Mouse (Mus musculus): ENCODE data around the gene Anxa2. TPM values are rescaled to one million over a fixed set of nuclear protein-coding genes. Genes with fewer than 3 reads are reported as not detected.

The Anxa2 gene
- polyA plus RNA-seq (2012; rRNA removed) = 18.0 and 23.7 TPM in 2 replicates

DNA sequence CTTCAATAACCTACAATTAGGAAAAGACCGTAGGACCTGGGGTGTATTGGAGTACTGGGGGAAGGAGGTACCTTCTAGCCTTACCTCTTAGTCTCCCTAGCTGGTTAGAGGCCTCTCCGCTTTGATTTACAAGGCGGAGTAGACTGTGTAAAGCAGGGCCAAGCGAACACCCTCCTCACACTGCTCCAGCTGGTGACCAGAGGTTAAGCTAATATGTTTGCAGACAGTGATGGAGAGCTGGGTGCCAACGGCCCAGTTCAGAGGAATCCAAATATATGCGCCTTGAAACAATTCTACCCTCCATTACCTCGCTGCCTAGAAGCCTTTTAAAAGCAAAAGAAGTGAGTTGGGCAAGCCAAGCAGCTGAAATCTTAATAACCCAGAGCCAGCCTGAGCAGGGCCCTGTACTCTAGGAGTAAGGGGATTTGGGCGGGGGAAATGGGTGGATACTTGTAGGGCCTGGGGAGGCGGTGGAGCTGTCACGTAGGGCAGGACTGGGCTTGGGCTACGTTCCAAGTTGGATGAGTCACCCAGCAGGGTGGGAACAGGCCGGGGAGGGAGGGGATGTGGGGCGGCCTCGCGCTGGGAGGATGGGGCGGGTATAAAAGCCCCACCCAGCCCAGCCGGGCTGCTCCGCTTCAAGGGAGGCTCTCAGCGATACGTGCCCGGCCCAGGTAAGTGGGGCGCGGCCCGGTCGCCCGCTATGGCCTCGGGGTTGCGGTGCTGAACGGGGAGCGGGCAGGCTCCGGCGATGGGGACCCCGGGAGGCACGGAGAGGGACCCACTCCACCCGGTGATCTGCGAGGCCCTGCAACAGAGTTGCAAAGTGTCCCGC lies at the start of gene Anxa2:
TSS of gene Anxa2 (plus strand) at position 555 of the 835 bp plus-strand sequence.
- no peaks in the 10 kb centered on the region for H3K4me1 ChIP-seq (ENCODE audit: control insufficient read depth, insufficient read depth, low read length)
- no peak for TF ChIP-seq POLR2A (IDR thresholded peaks at IDR 0.05; ENCODE audit: extremely low read depth, insufficient read depth, low read length)
- no peak for TF ChIP-seq CTCF (IDR thresholded peaks at IDR 0.05; ENCODE audit: extremely low read depth, insufficient read depth, low read length)
- no peak within 1 kb of the TSS for H3K27ac ChIP-seq (ENCODE audit: insufficient read depth, low read length)
- peak within 1 kb of the TSS; percentile 26 for H3K4me3 ChIP-seq (ENCODE audit: insufficient read depth, low read length)

DNA sequence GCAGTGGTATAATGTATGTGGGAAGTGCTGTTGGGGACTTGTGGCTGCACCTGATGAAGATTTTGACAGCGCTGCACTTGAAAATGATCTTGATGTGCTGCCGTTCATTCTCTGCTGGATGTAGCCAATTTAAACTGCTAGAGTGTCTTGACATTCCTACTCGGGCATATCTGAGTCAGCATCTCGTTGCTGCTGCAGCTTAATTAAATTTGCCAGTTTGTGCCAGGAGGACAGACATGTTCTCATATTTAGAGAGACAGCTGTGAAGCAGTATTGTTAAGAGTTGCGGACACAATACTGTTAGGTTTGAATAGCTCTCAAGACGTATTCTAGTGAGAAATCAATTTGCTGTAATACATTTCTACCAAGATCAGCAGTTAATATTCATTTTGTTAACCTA lies 48.7 kb upstream of the Anxa2 start:
- Histone ChIP-seq H3K4me1 (ENCODE audit: control insufficient read depth, insufficient read depth, low read length) (no peaks in the 10 kb centered on the region), H3K4me3 (ENCODE audit: insufficient read depth, low read length) (no peak overlapping the region), H3K27ac (ENCODE audit: insufficient read depth, low read length) (no peak overlapping the region)
- TF ChIP-seq CTCF (IDR thresholded peaks at IDR 0.05; ENCODE audit: extremely low read depth, insufficient read depth, low read length) (no peak), POLR2A (IDR thresholded peaks at IDR 0.05; ENCODE audit: extremely low read depth, insufficient read depth, low read length) (no peak)

DNA sequence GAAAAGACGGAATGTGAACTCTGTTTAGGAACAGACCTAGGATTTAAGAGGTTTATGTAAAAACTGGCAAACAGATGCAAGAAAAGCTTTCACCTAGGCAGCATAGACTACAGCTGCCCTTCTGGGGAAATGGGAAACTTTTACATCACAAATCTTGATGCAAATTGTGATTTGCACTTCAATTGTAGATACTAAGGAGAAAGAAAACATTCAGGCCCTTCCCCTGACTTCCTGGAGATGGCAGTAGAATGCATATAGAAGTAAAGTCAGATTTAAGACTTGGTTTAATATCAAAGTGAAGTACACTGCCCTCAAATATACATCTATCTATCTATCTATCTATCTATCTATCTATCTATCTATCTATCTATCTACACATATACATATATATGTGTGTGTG lies 33.9 kb upstream of the Anxa2 start:
- TF ChIP-seq CTCF (IDR thresholded peaks at IDR 0.05; ENCODE audit: extremely low read depth, insufficient read depth, low read length) (no peak), POLR2A (IDR thresholded peaks at IDR 0.05; ENCODE audit: extremely low read depth, insufficient read depth, low read length) (no peak)
- H3K4me3 ChIP-seq (ENCODE audit: insufficient read depth, low read length) = no peak overlapping the region
- no peaks in the 10 kb centered on the region for H3K4me1 ChIP-seq (ENCODE audit: control insufficient read depth, insufficient read depth, low read length)
- H3K27ac ChIP-seq (ENCODE audit: insufficient read depth, low read length) = no peak overlapping the region

DNA sequence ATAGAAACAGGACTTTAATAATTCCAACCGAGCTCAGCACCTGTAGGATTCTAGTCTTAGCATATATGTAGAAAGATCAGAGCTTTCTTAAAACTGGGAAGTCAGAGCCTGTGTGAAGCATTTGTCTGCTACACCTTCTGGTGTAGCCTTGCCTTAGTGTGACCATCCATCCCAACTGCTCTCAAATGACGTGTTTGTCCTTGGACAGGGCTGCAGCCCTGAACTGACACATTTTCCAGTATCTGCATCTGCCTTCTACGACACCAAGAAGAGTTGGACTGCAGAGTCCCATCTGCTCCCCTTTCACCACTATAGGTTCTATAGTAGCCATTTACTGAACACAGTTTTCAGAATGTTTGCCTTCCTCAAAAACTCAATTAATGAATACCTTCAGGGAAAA lies 22.9 kb upstream of the Anxa2 start:
- Histone ChIP-seq H3K27ac (ENCODE audit: insufficient read depth, low read length) (no peak overlapping the region), H3K4me1 (ENCODE audit: control insufficient read depth, insufficient read depth, low read length) (peaks cover 4% of the 10 kb centered on the region; the same call in 1 of the 2 replicates), H3K4me3 (ENCODE audit: insufficient read depth, low read length) (no peak overlapping the region)
- no peak for TF ChIP-seq CTCF (IDR thresholded peaks at IDR 0.05; ENCODE audit: extremely low read depth, insufficient read depth, low read length)
- no peak for TF ChIP-seq POLR2A (IDR thresholded peaks at IDR 0.05; ENCODE audit: extremely low read depth, insufficient read depth, low read length)

DNA sequence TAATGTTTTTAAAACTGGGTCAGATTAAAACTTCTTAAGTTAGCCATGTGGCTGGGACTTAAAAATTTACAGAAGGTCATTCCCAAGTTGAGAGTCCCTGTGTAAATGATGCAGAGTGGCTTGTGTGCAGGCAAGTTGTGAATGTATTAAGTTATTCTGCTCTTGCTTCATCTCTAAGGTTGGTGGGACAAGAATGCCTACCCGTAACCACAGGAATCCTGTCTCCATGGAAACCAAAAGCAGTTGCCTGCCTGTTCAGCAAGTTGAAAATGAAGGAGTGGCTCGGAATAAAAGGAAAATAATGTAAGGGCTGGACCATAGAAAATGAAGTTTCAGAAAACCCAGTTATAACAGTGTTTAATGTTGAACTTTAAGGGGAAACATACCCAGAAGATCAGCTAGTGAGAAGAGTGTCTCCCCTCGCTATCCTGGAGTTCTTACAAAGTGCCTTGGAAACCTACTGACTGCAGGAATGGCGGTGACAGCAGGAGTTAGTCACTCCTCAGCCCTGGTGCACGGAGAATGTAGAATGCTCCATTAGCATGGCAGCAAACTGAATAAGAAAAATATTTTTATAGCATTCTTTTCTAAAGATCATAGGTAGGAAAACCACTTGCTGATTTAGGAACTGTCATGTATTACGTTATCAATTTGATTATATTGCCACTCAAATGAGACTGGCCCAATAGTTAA lies 21.4 kb upstream of the Anxa2 start:
- TF ChIP-seq POLR2A (IDR thresholded peaks at IDR 0.05; ENCODE audit: extremely low read depth, insufficient read depth, low read length) (no peak), CTCF (IDR thresholded peaks at IDR 0.05; ENCODE audit: extremely low read depth, insufficient read depth, low read length) (no peak)
- peaks cover 4% of the 10 kb centered on the region; the same call in 1 of the 2 replicates for H3K4me1 ChIP-seq (ENCODE audit: control insufficient read depth, insufficient read depth, low read length)
- no peak overlapping the region for H3K4me3 ChIP-seq (ENCODE audit: insufficient read depth, low read length)
- H3K27ac ChIP-seq (ENCODE audit: insufficient read depth, low read length) = no peak overlapping the region

DNA sequence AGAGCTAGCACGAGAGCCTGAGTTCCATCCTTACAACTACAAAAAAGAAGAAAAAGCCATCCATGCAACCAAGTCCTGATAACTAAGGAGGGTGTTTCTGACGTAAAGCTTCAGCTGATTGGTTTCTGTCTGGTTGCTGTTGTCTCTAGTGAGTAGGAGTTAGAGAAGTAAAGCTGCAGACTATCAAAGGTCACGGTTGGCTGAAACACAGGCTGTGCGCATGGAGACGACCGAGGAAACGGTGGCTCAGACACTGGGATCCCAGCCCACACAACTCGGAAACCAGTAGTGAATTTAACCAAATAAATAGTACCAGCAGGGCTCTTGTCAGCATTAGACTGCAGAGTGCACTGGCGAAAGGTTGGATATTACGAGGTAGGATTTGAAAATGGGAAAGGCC lies 18.2 kb upstream of the Anxa2 start:
- TF ChIP-seq POLR2A (IDR thresholded peaks at IDR 0.05; ENCODE audit: extremely low read depth, insufficient read depth, low read length) (no peak), CTCF (IDR thresholded peaks at IDR 0.05; ENCODE audit: extremely low read depth, insufficient read depth, low read length) (no peak)
- Histone ChIP-seq H3K27ac (ENCODE audit: insufficient read depth, low read length) (no peak overlapping the region), H3K4me1 (ENCODE audit: control insufficient read depth, insufficient read depth, low read length) (peaks cover 4% of the 10 kb centered on the region; the same call in 1 of the 2 replicates), H3K4me3 (ENCODE audit: insufficient read depth, low read length) (no peak overlapping the region)

DNA sequence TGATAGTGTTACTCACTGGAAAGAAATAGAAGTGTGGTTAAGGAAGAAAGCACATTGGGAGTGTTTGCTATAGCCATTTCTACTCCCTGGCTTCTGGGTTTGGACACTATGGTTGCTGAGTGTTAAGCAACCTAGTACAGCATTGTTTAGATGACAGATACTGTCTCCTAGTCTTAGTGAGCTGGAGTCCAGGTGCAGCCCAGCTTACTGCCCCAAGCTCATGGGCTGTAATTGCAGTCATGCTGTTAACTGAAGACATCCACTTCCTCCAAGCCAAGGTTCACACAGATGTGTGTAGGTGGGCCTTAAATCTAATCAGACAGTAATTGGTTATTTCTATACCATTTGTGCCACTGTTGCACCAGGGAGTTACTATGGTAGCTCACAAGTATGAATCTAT lies 17.8 kb upstream of the Anxa2 start:
- no peak overlapping the region for H3K27ac ChIP-seq (ENCODE audit: insufficient read depth, low read length)
- no peak overlapping the region for H3K4me3 ChIP-seq (ENCODE audit: insufficient read depth, low read length)
- no peak for TF ChIP-seq POLR2A (IDR thresholded peaks at IDR 0.05; ENCODE audit: extremely low read depth, insufficient read depth, low read length)
- TF ChIP-seq CTCF (IDR thresholded peaks at IDR 0.05; ENCODE audit: extremely low read depth, insufficient read depth, low read length) = no peak
- H3K4me1 ChIP-seq (ENCODE audit: control insufficient read depth, insufficient read depth, low read length) = peaks cover 4% of the 10 kb centered on the region; the same call in 1 of the 2 replicates

DNA sequence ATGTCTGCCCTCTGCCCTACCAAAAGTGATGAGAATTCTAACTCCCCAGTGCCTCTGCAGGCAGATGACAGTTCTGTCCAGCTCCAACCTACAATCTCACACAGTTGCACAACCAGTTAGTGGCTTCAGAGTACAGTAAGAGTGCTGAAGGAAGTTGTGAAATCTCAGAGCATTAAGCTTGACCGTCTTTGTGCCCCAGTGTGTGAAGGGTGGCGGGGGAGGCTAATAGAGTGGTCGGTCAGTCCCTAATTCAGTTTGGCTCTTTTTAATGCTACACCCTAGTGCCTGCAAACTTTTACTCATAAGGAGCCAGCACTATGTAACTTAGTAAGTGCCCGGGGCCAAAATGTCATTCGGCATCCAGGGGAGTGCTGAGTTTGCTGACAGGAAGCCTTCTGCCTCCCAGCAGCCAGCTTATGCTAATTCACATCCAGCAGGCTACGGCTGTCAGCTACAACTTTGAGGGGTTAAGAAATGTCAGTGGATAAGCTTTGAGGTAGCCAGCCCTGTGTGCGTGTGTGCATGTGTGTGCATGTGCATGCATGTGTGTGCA lies 13.5 kb upstream of the Anxa2 start:
- Histone ChIP-seq H3K4me3 (ENCODE audit: insufficient read depth, low read length) (no peak overlapping the region), H3K27ac (ENCODE audit: insufficient read depth, low read length) (no peak overlapping the region), H3K4me1 (ENCODE audit: control insufficient read depth, insufficient read depth, low read length) (no peaks in the 10 kb centered on the region)
- TF ChIP-seq CTCF (IDR thresholded peaks at IDR 0.05; ENCODE audit: extremely low read depth, insufficient read depth, low read length) (no peak), POLR2A (IDR thresholded peaks at IDR 0.05; ENCODE audit: extremely low read depth, insufficient read depth, low read length) (no peak)

DNA sequence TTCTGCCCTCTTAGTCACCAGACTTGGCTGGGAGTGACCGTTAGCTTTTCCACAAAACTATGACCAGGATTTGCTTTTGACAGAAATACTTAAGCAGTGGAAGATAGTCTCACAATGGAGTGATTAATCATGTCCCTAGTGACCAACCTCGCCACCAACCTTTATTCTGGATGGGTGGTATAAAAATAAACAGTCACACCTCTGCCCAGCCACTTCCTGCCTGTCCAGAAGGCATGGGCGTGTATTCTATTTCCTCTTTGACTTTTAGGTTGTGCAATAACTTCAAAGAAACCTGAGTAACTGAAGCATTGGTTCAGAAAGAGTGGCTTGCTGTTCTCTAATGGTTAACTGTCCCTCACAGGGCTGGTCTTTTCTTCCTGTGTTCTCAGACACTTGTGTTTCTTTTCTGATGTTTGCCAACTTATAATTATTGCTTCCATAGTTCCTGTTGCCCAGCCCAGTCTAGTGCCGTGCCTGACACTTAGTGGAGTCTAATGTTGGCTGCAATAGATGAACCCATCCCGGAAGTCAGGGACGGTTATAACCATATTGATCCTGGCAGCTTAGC lies 10.9 kb upstream of the Anxa2 start:
- Histone ChIP-seq H3K4me3 (ENCODE audit: insufficient read depth, low read length) (no peak overlapping the region), H3K4me1 (ENCODE audit: control insufficient read depth, insufficient read depth, low read length) (no peaks in the 10 kb centered on the region), H3K27ac (ENCODE audit: insufficient read depth, low read length) (no peak overlapping the region)
- TF ChIP-seq CTCF (IDR thresholded peaks at IDR 0.05; ENCODE audit: extremely low read depth, insufficient read depth, low read length) = no peak
- no peak for TF ChIP-seq POLR2A (IDR thresholded peaks at IDR 0.05; ENCODE audit: extremely low read depth, insufficient read depth, low read length)
